Comparison of ENCODE assay signal across 8 mouse cellular contexts in the genomic region with DNA sequence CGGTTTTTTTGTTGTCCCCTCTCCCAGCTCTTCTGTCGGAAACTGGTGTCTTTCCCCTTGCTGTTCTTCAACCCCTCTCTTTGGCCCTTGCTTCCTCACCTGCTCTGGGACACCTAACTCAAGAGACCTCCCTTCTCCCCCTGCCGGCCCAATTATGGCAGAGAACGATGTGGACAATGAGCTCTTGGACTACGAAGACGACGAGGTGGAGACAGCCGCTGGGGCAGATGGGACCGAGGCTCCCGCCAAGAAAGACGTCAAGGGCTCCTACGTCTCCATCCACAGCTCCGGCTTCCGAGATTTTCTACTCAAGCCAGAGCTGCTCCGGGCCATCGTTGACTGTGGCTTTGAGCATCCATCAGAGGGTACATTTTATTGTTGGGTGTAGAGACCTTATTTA. TPM values are rescaled to one million over a fixed set of nuclear protein-coding genes. Genes with fewer than 3 reads are reported as not detected.
DNase-seq lines count a peak whose midpoint lies in the region; ATAC-seq and TF ChIP-seq lines count a peak whose summit lies in the region.
"Had no signal": no experiment of that assay in that cellular context is flagged by ENCODE, and none has a peak within 500 bp of the region (broad histone marks: within the 10 kb centered on the region; RNA-seq: fewer than 3 reads in every experiment).

No protein-coding gene starts in this region.

- intact Hi-C loops in heart, postnatal 10 days (cut with DNase I) = no loop called here
- intact Hi-C loops in left cerebral cortex, adult 2 months (cut with DNase I) = loop anchor here (5.0 to 10.0 kb wide), 3 partner anchors 406 to 618 kb away; partner anchors contain the start of genes Ddr1, Dxo, Ppt2 and Prrt1

- peak overlapping the region; percentile 99 for H3K27ac ChIP-seq in embryonic facial prominence, embryonic 12.5 days
- H3K27ac ChIP-seq in left cerebral cortex, adult 2 months = peak overlapping the region; percentile 100
- H3K27ac ChIP-seq in stomach, postnatal 0 days (replicated peaks) = peak overlapping the region; percentile 100

- no peaks in the 10 kb centered on the region for H3K27me3 ChIP-seq in G1E (ENCODE audit: insufficient read depth, low read length)
- no peaks in the 10 kb centered on the region for H3K27me3 ChIP-seq in embryonic facial prominence, embryonic 12.5 days
- H3K27me3 ChIP-seq in stomach, postnatal 0 days (ENCODE audit: control insufficient read depth, insufficient read depth, low read length) = no peaks in the 10 kb centered on the region

- H3K4me1 ChIP-seq in G1E (ENCODE audit: insufficient read depth, low read depth, low read length) = peaks cover 75% of the 10 kb centered on the region
- peaks cover 46% of the 10 kb centered on the region for H3K4me1 ChIP-seq in embryonic facial prominence, embryonic 12.5 days
- peaks cover 7% of the 10 kb centered on the region for H3K4me1 ChIP-seq in stomach, postnatal 0 days (replicated peaks; ENCODE audit: control insufficient read depth, insufficient read depth)

- ATAC-seq in G1E (ENCODE audit: extremely low read depth, insufficient number of reproducible peaks, low FRiP score, poor library complexity, severe bottlenecking) = no peak
- no peak for ATAC-seq in embryonic facial prominence, embryonic 12.5 days (ENCODE audit: insufficient number of reproducible peaks, insufficient read depth, low FRiP score, low TSS enrichment)
- ATAC-seq in megakaryocyte-erythroid progenitor cell, adult 5-6 weeks (replicated peaks; ENCODE audit: low FRiP score, low TSS enrichment, poor library complexity, severe bottlenecking) = peak; percentile 19; the same call in 1 of the 2 replicates
- no peak for ATAC-seq in stomach, postnatal 0 days (ENCODE audit: low FRiP score, low TSS enrichment)

- H3K4me2 ChIP-seq in embryonic facial prominence, embryonic 12.5 days (replicated peaks) = peak overlapping the region; percentile 93
- peak overlapping the region; percentile 83 for H3K4me2 ChIP-seq in stomach, postnatal 0 days (replicated peaks; ENCODE audit: low read depth)

- 9% methylated on average over 16 of the region's 16 CpGs for WGBS in embryonic facial prominence, embryonic 12.5 days
- WGBS in stomach, postnatal 0 days = under 1% methylated on average over 16 of the region's 16 CpGs

- DNase-seq in CD4-positive helper T cell, adult 2 months (ENCODE audit: low read depth, low spot score) = peak; percentile 55
- peak; percentile 51 for DNase-seq in G1E (ENCODE audit: low spot score)
- DNase-seq in heart, postnatal 10 days = peak; percentile 76 to 81
- DNase-seq in left cerebral cortex, adult 2 months (ENCODE audit: extremely low spot score in 1 of 2, low spot score in 2 of 2) = peak in 1 of 2 experiments; percentile 62
- DNase-seq in stomach, postnatal 0 days (ENCODE audit: low spot score) = peak; percentile 55

- H3K9me3 ChIP-seq in G1E (replicated peaks) = no peaks in the 10 kb centered on the region
- H3K9me3 ChIP-seq in embryonic facial prominence, embryonic 12.5 days = no peaks in the 10 kb centered on the region
- H3K9me3 ChIP-seq in stomach, postnatal 0 days (ENCODE audit: control insufficient read depth, low read length) = no peaks in the 10 kb centered on the region

- peaks cover 73% of the 10 kb centered on the region for H3K36me3 ChIP-seq in G1E (replicated peaks)
- H3K36me3 ChIP-seq in embryonic facial prominence, embryonic 12.5 days = peaks cover 51% of the 10 kb centered on the region
- H3K36me3 ChIP-seq in stomach, postnatal 0 days (ENCODE audit: control insufficient read depth, insufficient read depth, low read length) = peaks cover 26% of the 10 kb centered on the region

- peak overlapping the region; percentile 87 for H3K4me3 ChIP-seq in G1E (ENCODE audit: low read depth, low read length)
- H3K4me3 ChIP-seq in embryonic facial prominence, embryonic 12.5 days = peak overlapping the region; percentile 96
- peak overlapping the region; percentile 77 for H3K4me3 ChIP-seq in left cerebral cortex, adult 2 months
- H3K4me3 ChIP-seq in stomach, postnatal 0 days (ENCODE audit: low read depth, low read length) = peak overlapping the region; percentile 82

- no peak for TF ChIP-seq EP300 in stomach, postnatal 0 days (optimal IDR thresholded peaks at IDR 0.05)

- peak overlapping the region; percentile 100 for H3K9ac ChIP-seq in embryonic facial prominence, embryonic 12.5 days
- H3K9ac ChIP-seq in stomach, postnatal 0 days (ENCODE audit: low read length) = peak overlapping the region; percentile 98

- no peak for TF ChIP-seq CTCF in G1E (IDR thresholded peaks at IDR 0.05; ENCODE audit: low read depth, low read length)
- TF ChIP-seq CTCF in left cerebral cortex, adult 2 months (IDR thresholded peaks at IDR 0.05) = no peak; the same call in 1 of the 2 replicates
- TF ChIP-seq CTCF in stomach, postnatal 0 days (IDR thresholded peaks at IDR 0.05; ENCODE audit: low read depth) = peak; percentile 54

RNA-seq across cellular contexts. Expression of gene Ddx39b, which starts 1.5 kb away (rescaled TPM):
- total RNA-seq in G1E (2014; fragmentation: Nextera tagmentation) = 424 and 464 TPM in 2 replicates
- 171 and 174 TPM in 2 replicates for total RNA-seq in G1E (2017)
- 362 and 363 TPM in 2 replicates for polyA plus RNA-seq in G1E (2012)
- 572 and 587 TPM in 2 replicates for polyA plus RNA-seq in embryonic facial prominence, embryonic 12.5 days (2016; fragmentation: Nextera tagmentation; extraction: Ambion mirVana)
- total RNA-seq in heart, postnatal 10 days (2021) = 100 to 1,000 TPM; 163 to 169 TPM
- 100 to 1,000 TPM; 215 TPM for total RNA-seq in left cerebral cortex, adult 2 months (2021)
- total RNA-seq in megakaryocyte-erythroid progenitor cell, adult 5-6 weeks (2014; fragmentation: Nextera tagmentation) = 488 and 550 TPM in 2 replicates
- 211 and 221 TPM in 2 replicates for total RNA-seq in megakaryocyte-erythroid progenitor cell, adult 5-6 weeks (2017)
- 143 and 145 TPM in 2 replicates for polyA plus RNA-seq in stomach, postnatal 0 days (2015; fragmentation: Nextera tagmentation; extraction: Ambion mirVana)

RNA-seq across cellular contexts. Expression of gene Nfkbil1, which starts 7.5 kb away (rescaled TPM):
- total RNA-seq in G1E (2014; fragmentation: Nextera tagmentation) (7.0 and 14.1 TPM in 2 replicates), G1E (2017) (8.6 and 12.1 TPM in 2 replicates)
- polyA plus RNA-seq in G1E (2012) = 37.3 and 41.6 TPM in 2 replicates
- 13.0 and 13.3 TPM in 2 replicates for polyA plus RNA-seq in embryonic facial prominence, embryonic 12.5 days (2016; fragmentation: Nextera tagmentation; extraction: Ambion mirVana)
- total RNA-seq in heart, postnatal 10 days (2021) = 10 to 100 TPM in 1 of 2 experiments, 1 to 10 TPM in 1; 10.0 to 12.2 TPM
- total RNA-seq in left cerebral cortex, adult 2 months (2021) = 10 to 100 TPM; 13.0 to 16.1 TPM
- 8.8 and 10.1 TPM in 2 replicates for total RNA-seq in megakaryocyte-erythroid progenitor cell, adult 5-6 weeks (2014; fragmentation: Nextera tagmentation)
- 3.5 and 10.1 TPM in 2 replicates for total RNA-seq in megakaryocyte-erythroid progenitor cell, adult 5-6 weeks (2017)
- polyA plus RNA-seq in stomach, postnatal 0 days (2015; fragmentation: Nextera tagmentation; extraction: Ambion mirVana) = 7.4 and 7.5 TPM in 2 replicates

RNA-seq across cellular contexts. Expression of gene Atp6v1g2, which starts 9.6 kb away (rescaled TPM):
- total RNA-seq in G1E (2014; fragmentation: Nextera tagmentation) = 3.0 and 5.0 TPM in 2 replicates
- 3.2 TPM in 2 replicates for total RNA-seq in G1E (2017)
- polyA plus RNA-seq in G1E (2012) = 2.4 and 2.8 TPM in 2 replicates
- polyA plus RNA-seq in embryonic facial prominence, embryonic 12.5 days (2016; fragmentation: Nextera tagmentation; extraction: Ambion mirVana) = 4.5 and 5.5 TPM in 2 replicates
- 1 to 10 TPM; 4.9 to 5.7 TPM for total RNA-seq in heart, postnatal 10 days (2021)
- total RNA-seq in left cerebral cortex, adult 2 months (2021) = 100 to 1,000 TPM; 549 to 569 TPM
- 4.5 and 8.0 TPM in 2 replicates for total RNA-seq in megakaryocyte-erythroid progenitor cell, adult 5-6 weeks (2014; fragmentation: Nextera tagmentation)
- 0.99 and 2.2 TPM in 2 replicates for total RNA-seq in megakaryocyte-erythroid progenitor cell, adult 5-6 weeks (2017)
- polyA plus RNA-seq in stomach, postnatal 0 days (2015; fragmentation: Nextera tagmentation; extraction: Ambion mirVana) = 3.0 and 3.6 TPM in 2 replicates

RNA-seq across cellular contexts. Expression of gene H2-D1, which starts 19.4 kb away (rescaled TPM):
- total RNA-seq in G1E (2014; fragmentation: Nextera tagmentation) (50.2 and 53.6 TPM in 2 replicates), G1E (2017) (109 and 115 TPM in 2 replicates)
- 88.5 and 106 TPM in 2 replicates for polyA plus RNA-seq in G1E (2012)
- 20.8 and 21.5 TPM in 2 replicates for polyA plus RNA-seq in embryonic facial prominence, embryonic 12.5 days (2016; fragmentation: Nextera tagmentation; extraction: Ambion mirVana)
- 10 to 100 TPM; 67.7 to 69.9 TPM for total RNA-seq in heart, postnatal 10 days (2021)
- total RNA-seq in left cerebral cortex, adult 2 months (2021) = 10 to 100 TPM; 20.3 to 25.3 TPM
- total RNA-seq in megakaryocyte-erythroid progenitor cell, adult 5-6 weeks (2014; fragmentation: Nextera tagmentation) = 237 and 344 TPM in 2 replicates
- 289 and 334 TPM in 2 replicates for total RNA-seq in megakaryocyte-erythroid progenitor cell, adult 5-6 weeks (2017)
- polyA plus RNA-seq in stomach, postnatal 0 days (2015; fragmentation: Nextera tagmentation; extraction: Ambion mirVana) = 303 and 307 TPM in 2 replicates

RNA-seq across cellular contexts. Expression of gene Gm16181, which starts 22.5 kb away (rescaled TPM):
- total RNA-seq in G1E (2014; fragmentation: Nextera tagmentation) (not detected in 2 replicates), G1E (2017) (0.38 and 0.52 TPM in 2 replicates)
- not detected in 2 replicates for polyA plus RNA-seq in G1E (2012)
- polyA plus RNA-seq in embryonic facial prominence, embryonic 12.5 days (2016; fragmentation: Nextera tagmentation; extraction: Ambion mirVana) = 1.0 TPM in 1 of 2 replicates, not detected in the other
- total RNA-seq in heart, postnatal 10 days (2021) = under 1 TPM in 1 of 2 experiments, not detected in 1; 0.84 TPM
- total RNA-seq in left cerebral cortex, adult 2 months (2021) = not detected
- total RNA-seq in megakaryocyte-erythroid progenitor cell, adult 5-6 weeks (2014; fragmentation: Nextera tagmentation) = not detected in 2 replicates
- total RNA-seq in megakaryocyte-erythroid progenitor cell, adult 5-6 weeks (2017) = not detected in 2 replicates
- polyA plus RNA-seq in stomach, postnatal 0 days (2015; fragmentation: Nextera tagmentation; extraction: Ambion mirVana) = 0.27 and 0.33 TPM in 2 replicates
- total RNA-seq: hematopoietic stem cell, adult 5-6 weeks had no signal

Comparison
In these comparisons a context has a peak if more than half of its experiments do, and no peak if none do; other contexts are left out.
1. RNA of gene Atp6v1g2, which starts 9.6 kb away (total RNA-seq): 549 to 569 TPM in left cerebral cortex, adult 2 months; 4.9 to 5.7 TPM in heart, postnatal 10 days, 3.0 to 5.0 TPM in G1E and 0.99 to 8.0 TPM in megakaryocyte-erythroid progenitor cell, adult 5-6 weeks; every median in the first group is over 10 times any median in the second.
2. Peak in every context shown above with its lines, with median percentiles within 50 percentile points of each other: H3K4me3 ChIP-seq and H3K27ac ChIP-seq.